Mouse (Mus musculus): ENCODE measurements around the gene Aplnr.

- TF ChIP-seq CTCF (IDR thresholded peaks at IDR 0.05; ENCODE audit: extremely low read depth, insufficient read depth, low read length) (no peak), POLR2A (IDR thresholded peaks at IDR 0.05; ENCODE audit: extremely low read depth, insufficient read depth, low read length) (no peak)
Observed at GRCm38 (mm10) chr2:85132204-85132603, 3.8 kb upstream of the Aplnr start.
